Mouse (Mus musculus): Measurements from ENCODE around the gene Mapk6.
A peak's percentile ranks its signal among the peaks of the same experiment; 100 is the strongest.
"Not testable (repeated sequence)": the region's sequence is repeated elsewhere in the genome, so short reads cannot be mapped to it uniquely, and the experiment has no call there.

Mapk6 gene

DNA sequence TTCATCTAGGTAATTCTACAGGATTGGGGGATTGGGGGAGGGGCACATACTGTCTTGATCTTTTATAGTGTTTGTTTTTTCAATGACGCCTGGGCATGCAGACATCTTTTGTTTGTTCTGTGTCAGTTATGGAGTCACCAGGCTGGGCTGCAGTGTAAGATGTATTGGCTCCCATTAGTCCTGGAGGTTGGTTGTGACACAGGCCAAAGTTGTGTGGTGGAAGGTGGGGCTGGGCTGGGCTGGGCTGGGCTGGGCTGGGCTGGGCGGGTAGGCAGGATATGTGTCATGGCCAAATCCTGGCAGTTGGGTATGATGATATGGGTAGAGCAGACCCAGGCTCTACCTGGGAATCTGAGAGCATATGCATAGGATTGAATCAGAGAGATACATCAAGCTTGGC is 31.0 kb downstream of the Mapk6 start:
- no peak for DNase-seq

GRCm38 (mm10) chr9:75376428-75376827 is 33.4 kb downstream of the Mapk6 start:
- no peak for DNase-seq

- no peak for DNase-seq
These were observed 34.2 kb downstream of the Mapk6 start for GRCm38 (mm10) chr9:75375606-75376005.

GRCm38 (mm10) chr9:75368779-75369178 is 41.0 kb downstream of the Mapk6 start:
- no peak for DNase-seq

- no peak for DNase-seq
These were observed 43.6 kb downstream of the Mapk6 start for GRCm38 (mm10) chr9:75366191-75366590.

GRCm38 (mm10) chr9:75365195-75365594 is 44.6 kb downstream of the Mapk6 start:
- DNase-seq = no peak

DNA sequence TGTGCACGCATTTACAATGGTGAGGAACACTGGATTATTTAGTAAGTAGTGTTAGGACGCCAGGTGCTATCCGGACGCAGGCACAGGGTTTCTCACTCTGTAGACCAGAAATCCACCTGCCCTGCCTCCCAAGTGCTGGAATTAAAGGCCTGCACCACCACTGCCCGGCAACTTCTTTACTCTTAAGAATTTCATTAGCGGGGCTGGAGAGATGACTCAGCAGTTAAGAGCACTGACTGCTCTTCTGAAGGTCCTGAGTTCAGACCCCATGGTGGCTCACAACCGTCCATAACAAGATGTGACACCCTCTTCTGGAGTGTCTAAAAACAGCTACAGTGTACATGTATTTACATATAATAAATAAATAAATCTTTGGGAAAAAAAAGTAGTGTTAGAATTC is 46.1 kb downstream of the Mapk6 start:
- not testable (repeated sequence) for DNase-seq

DNA sequence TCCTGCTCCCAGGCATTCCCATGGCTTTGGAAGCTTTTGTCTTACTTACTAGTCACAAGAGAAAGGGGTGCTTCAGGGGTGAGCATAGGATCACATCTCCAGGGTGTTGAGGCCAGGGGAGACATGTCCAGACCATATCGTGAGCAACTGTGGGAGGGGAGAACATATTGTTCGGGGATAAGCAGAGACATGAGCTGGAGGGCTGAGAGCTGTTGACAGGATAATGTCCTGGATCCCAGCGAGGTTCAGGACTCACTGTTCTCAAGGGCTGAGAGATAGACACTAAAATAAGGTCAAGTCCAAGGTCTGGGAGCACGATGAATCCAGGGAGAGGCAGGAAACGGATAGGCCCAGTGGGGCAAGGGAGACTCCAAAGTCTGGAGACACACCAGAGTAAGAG is 46.8 kb downstream of the Mapk6 start:
- DNase-seq = no peak

DNA sequence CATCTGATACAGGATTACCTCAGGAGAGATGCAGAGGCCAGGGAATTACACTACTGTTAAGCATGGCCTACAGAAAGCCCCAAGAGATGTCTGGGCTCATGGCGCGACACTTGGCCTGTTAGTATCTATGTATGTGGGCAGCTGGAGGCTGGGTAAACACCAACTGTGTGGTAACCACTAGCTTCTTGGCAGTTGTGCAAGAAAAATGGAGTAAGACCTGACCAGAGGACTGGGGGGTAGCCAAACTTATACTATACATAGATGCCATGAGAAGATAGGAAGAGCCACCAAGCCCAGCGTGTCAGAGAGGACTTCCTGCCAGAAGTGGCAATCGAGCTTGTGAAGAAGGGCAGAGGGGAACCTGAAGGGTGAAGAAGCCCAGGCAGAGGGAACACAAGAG is 47.6 kb downstream of the Mapk6 start:
- peak; percentile 18 for DNase-seq

DNA sequence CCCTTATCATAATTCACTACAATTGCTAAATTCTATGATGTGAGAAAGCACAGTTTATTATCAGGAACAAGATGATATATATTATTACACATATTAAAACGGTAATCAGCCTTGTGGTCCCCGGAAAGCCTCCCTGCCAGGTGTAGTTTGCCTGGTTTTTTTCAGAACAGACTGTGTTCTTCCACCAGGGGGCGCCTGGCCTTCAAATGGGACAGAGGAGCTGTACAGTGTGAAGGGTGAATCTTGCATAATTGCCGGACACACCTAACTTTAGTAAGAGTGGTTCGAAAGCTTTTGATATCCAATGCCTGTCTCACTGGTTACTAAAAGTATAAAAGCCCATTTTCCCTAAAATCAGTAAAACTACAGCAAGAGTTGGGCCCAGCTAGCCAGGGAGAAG is 48.1 kb downstream of the Mapk6 start:
- peak; percentile 90 for DNase-seq

GRCm38 (mm10) chr9:75357087-75357654 is 52.6 kb downstream of the Mapk6 start:
- no peak for DNase-seq

DNA sequence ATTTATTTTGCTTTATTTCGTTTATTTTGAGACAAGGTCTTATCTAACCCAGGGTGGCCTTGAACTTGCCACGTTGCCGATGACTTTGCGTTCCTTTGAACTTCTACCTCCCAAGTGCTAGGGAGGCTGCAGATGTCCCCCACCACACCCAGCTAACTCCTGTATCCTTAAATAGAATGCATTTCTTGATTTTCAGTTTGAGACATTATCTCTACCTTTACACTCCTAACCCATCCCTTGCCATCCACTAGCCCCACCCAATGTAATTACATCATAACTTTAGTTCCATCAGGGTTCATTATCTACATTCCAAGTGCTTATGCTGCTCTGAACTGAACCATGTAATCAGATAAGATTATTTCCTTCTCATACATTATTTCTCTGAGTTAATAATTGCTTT is 54.0 kb downstream of the Mapk6 start:
- DNase-seq = no peak

- DNase-seq = no peak
These were observed 56.7 kb downstream of the Mapk6 start for GRCm38 (mm10) chr9:75353094-75353493.

DNA sequence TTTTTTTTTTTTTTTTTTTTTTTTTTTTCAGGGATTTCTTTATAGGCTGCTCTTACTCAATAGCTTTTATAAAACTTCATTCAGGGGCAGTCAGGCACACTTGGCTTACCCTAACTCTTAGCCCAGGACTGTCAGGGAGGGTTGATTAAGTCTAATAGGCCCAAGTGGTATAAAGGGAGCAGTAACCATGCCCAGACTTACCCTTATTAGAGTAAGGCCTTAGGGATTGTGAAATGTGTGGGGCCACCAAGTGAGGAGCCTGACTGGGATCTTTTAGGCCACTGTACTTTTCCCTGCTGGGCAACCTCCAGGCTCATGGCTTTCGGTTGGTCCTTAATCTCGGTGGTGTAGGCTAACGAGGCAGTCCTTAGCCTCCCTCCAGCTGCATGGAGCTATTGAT is 61.2 kb downstream of the Mapk6 start:
- no peak for DNase-seq

DNA sequence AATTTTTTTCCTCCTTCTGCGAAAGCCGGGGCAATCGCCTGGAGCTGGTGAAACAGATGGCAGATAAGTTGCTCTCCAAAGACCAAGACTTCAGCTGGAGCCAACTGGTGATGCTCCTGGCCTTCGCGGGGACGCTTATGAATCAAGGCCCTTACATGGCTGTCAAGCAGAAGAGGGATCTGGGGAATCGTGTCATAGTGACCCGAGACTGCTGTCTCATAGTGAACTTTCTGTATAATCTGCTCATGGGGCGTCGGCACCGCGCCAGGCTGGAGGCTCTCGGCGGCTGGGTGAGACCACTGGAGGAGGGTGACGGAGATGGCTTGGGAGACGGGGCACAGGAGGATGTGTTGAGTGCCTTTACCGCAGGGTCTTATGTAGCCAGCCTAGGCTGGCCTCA is 61.7 kb downstream of the Mapk6 start:
- DNase-seq = no peak

DNA sequence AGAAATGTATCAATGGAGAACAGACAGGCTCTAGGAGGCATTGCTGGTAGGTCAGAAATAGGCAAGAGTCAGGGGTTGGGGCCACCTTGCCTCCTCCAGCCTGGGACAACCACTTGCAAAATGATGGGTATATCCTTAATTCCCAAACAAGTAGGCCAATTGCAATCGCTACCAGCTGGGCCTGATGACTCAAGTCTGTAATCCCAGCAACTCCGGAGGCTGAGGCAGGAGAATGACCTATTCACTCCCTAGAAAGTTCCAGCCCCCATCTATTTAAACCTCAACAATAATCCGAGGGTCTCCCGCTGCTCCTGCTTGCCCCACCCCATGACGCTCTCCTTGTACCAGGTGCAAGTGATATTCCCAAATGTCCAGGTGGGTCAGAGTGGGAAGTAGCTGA is 62.3 kb downstream of the Mapk6 start, which contains the start of gene Bcl2l10:
Bcl2l10 (plus strand) TSS at position 301 of the 400 bp plus-strand sequence.
- DNase-seq = no peak

DNA sequence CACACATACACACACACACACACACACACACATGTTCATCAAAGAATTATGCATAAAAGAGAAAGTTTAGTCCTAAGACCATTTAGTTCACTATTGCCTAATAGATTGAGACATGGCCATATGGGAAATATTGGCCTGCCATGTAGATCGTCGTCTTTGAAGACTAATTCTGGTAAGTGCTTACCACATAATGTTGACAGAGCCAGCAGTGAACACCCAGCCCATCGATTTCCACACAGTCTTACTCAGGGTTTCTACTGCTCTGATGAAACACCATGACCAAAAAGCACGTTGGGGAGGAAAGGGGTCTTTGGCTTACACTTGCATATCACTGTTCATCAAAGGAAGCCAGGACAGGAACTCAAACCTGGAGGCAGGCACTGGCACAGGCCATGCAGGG is 67.4 kb downstream of the Mapk6 start:
- no peak for DNase-seq

DNA sequence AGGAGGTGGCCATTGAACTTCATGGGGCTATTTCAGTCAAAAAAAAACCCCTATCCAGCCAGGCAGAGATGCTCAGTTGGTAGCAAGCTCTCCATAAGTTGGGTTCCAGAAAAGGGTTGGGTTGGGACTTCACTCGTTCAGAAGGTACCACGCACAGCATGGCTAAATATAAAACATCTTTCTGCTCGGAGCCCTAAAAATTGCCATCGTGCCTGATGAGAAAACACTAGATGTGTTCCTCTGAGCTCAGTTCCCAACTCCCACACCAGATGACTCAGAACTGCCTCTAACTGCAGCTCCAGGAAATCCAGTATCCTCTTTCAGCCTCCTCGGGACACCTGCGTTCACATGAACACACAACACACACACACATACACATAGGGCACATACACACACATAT is 71.8 kb downstream of the Mapk6 start:
- no peak for DNase-seq

DNA sequence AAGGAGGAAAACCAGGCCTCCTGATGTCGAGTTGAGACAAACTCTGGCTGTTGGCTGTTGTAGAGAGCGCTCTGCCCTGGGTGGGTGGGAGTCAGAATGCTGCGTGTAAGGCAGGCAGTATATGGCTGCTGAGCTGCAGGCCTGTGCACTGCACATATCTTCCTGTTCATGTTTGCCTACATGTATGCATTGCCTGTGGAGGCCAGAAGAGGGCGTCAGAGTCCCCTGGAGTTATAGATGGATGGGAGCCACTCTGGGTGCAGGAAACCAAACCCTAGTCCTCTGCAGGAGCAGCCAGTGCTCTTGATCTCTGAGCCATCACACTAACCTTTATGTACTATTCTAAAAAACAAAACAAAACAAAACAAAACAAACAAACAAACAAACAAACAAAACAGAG is 75.4 kb downstream of the Mapk6 start:
- no peak for DNase-seq

DNA sequence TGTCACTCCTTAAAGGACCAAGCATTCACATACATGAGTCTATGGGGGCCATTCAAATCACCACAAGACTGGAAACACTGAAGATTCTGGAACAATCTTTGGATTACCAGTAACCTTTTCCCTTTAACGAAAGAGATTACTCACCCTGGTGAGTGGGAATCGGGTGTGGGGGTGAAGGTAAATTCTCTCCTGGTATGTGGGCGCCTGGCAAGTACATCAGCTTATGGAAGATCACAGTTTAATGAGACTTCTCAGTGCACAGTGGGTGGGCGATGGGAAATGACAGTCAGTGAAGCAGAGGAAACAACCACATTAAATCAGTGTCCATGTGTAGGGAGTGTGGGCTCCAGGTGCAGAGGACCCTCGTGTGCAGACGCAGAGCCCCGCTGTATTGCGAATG is 79.0 kb downstream of the Mapk6 start:
- DNase-seq = no peak

- DNase-seq = no peak
These were observed 81.8 kb downstream of the Mapk6 start for GRCm38 (mm10) chr9:75328047-75328446.

DNA sequence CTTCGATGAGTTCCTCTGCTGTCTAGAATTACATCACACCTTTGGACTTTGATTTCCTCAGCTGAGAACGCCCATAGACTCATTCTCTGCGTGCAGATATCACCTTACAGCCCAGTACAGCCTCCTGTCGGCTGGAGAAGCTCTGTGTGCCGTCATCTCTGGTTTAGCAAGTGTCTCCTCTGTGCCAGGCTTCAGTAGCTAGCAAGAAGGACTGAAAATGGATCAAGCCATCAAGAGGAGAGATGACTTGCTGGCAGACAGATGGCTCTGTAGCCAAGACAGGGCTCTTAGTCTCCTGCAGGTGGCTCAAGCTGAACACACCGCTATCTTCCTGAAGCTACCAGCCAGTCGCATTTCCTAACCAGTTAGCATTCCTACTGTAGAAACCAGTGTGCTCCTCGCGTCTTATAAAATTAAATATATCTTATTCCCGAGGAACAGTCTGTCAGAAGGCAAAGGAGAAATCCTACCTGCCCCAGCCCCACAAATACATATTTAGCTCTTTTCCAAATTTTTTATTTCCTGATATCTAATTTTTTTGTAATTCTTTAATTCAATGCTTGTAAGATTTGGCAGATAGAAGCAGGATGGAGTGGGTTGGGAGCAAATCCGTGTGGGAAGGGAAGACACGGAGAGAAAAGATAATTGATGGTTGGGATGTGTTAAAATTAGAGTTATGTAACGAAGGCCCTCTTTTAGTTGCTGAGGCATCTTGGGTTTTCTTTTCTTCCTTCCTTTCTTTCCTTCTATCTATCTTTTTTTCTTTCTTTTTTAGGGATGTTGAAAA is 87.5 kb downstream of the Mapk6 start:
- DNase-seq = no peak

DNA sequence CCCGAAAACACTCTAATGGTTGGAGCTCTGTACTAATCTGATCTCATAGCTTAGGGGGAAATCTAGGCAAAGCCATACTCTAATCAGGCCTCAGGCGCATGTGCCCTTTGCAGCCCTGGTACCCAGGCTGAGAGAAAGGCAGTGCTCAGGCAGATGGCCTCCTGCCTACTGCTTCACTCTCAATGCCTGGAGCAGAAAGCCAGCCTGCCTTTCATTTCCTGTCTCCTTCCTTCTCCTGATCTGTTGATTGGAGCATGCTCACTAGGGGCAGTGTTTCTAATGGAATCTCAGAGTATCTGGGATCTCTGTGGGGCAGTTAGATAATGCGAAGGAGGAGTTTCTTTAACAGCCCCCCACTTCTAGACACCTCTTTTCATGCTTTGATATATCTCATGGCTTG is 90.4 kb downstream of the Mapk6 start:
- no peak for DNase-seq

Measured in lung, postnatal 14 days (tissue).